ENCODE assay signal across 8 mouse cellular contexts in the genomic region with DNA sequence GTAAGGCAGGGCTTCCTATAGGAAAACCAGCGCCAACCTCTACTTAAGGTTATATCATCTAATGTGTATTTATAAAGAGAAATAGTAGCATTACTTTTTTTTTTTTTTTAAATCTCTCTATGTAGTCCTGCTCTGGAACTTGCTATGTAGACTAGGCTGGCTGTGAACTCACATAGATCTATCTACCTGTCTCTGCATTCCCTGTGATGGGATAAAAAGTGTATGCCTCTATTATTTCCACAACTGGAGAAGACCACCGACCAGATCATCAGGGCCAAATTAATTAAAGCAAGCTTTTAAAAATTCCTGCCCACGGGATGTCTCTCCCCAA. TPM values are rescaled to one million over a fixed set of nuclear protein-coding genes. Genes with fewer than 3 reads are reported as not detected.
DNase-seq lines count a peak whose midpoint lies in the region; ATAC-seq lines count a peak whose summit lies in the region.

No protein-coding gene starts in this region.

- intact Hi-C loops in left cerebral cortex, postnatal 10 days (cut with DNase I), result no loop called here

- no peaks in the 10 kb centered on the region for H3K4me1 ChIP-seq in kidney, embryonic 16.5 days (ENCODE audit: insufficient read depth, low read length)
- H3K4me1 ChIP-seq in embryonic facial prominence, embryonic 12.5 days, result no peaks in the 10 kb centered on the region
- H3K4me1 ChIP-seq in hindbrain, embryonic 16.5 days (ENCODE audit: control insufficient read depth, insufficient read depth, low read depth, low read length), result no peaks in the 10 kb centered on the region
- H3K4me1 ChIP-seq in midbrain, embryonic 15.5 days, result peaks cover 4% of the 10 kb centered on the region

- H3K27ac ChIP-seq in kidney, embryonic 16.5 days (ENCODE audit: low read length), result no peak overlapping the region
- no peak overlapping the region for H3K27ac ChIP-seq in embryonic facial prominence, embryonic 12.5 days
- H3K27ac ChIP-seq in hindbrain, embryonic 16.5 days (ENCODE audit: low read depth, low read length), result no peak overlapping the region
- no peak overlapping the region for H3K27ac ChIP-seq in midbrain, embryonic 15.5 days

- 25% methylated on average over 3 of the region's 3 CpGs for WGBS in kidney, embryonic 16.5 days
- 21% methylated on average over 3 of the region's 3 CpGs for WGBS in embryonic facial prominence, embryonic 12.5 days
- 30% methylated on average over 3 of the region's 3 CpGs for WGBS in hindbrain, embryonic 16.5 days
- WGBS in midbrain, embryonic 15.5 days, result 34% methylated on average over 3 of the region's 3 CpGs

- H3K9me3 ChIP-seq in kidney, embryonic 16.5 days (ENCODE audit: low read length), result peaks cover 9% of the 10 kb centered on the region
- peaks cover 13% of the 10 kb centered on the region for H3K9me3 ChIP-seq in embryonic facial prominence, embryonic 12.5 days
- H3K9me3 ChIP-seq in hindbrain, embryonic 16.5 days (ENCODE audit: control insufficient read depth, low read length), result peaks cover 6% of the 10 kb centered on the region
- peaks cover 7% of the 10 kb centered on the region; the same call in 1 of the 2 replicates for H3K9me3 ChIP-seq in midbrain, embryonic 15.5 days

- H3K9ac ChIP-seq in kidney, embryonic 16.5 days (replicated peaks; ENCODE audit: low read length), result no peak overlapping the region; the same call in 1 of the 2 replicates
- H3K9ac ChIP-seq in embryonic facial prominence, embryonic 12.5 days, result no peak overlapping the region
- H3K9ac ChIP-seq in hindbrain, embryonic 16.5 days (ENCODE audit: low read depth, low read length), result peak overlapping the region; percentile 68; the same call in 1 of the 2 replicates
- H3K9ac ChIP-seq in midbrain, embryonic 15.5 days, result no peak overlapping the region

- ATAC-seq in kidney, embryonic 16.5 days (ENCODE audit: low FRiP score, low TSS enrichment), result no peak
- no peak for ATAC-seq in embryonic facial prominence, embryonic 12.5 days (ENCODE audit: insufficient number of reproducible peaks, insufficient read depth, low FRiP score, low TSS enrichment)
- no peak for ATAC-seq in hindbrain, embryonic 16.5 days
- ATAC-seq in midbrain, embryonic 15.5 days (replicated peaks), result no peak

- no peaks in the 10 kb centered on the region for H3K27me3 ChIP-seq in kidney, embryonic 16.5 days (ENCODE audit: insufficient read depth, low read length)
- no peaks in the 10 kb centered on the region for H3K27me3 ChIP-seq in embryonic facial prominence, embryonic 12.5 days
- H3K27me3 ChIP-seq in hindbrain, embryonic 16.5 days (replicated peaks; ENCODE audit: control insufficient read depth, insufficient read depth, low read length), result no peaks in the 10 kb centered on the region
- no peaks in the 10 kb centered on the region for H3K27me3 ChIP-seq in midbrain, embryonic 15.5 days (replicated peaks)

- DNase-seq in kidney, postnatal 14 days, result no peak
- DNase-seq in adrenal gland, adult (ENCODE audit: inconsistent age in 2 of 2, low spot score in 1 of 2), result no peak
- no peak for DNase-seq in left cerebral cortex, postnatal 10 days (ENCODE audit: extremely low spot score in 1 of 2, low spot score in 2 of 2)
- DNase-seq in right cerebral cortex, postnatal 10 days (ENCODE audit: low spot score in 2 of 2), result no peak

- peak overlapping the region; percentile 76 for H3K4me3 ChIP-seq in kidney, embryonic 16.5 days (ENCODE audit: low read length)
- H3K4me3 ChIP-seq in embryonic facial prominence, embryonic 12.5 days, result peak overlapping the region; percentile 67
- H3K4me3 ChIP-seq in hindbrain, embryonic 16.5 days (ENCODE audit: low read length), result peak overlapping the region; percentile 56
- peak overlapping the region; percentile 61 for H3K4me3 ChIP-seq in midbrain, embryonic 15.5 days

- H3K4me2 ChIP-seq in kidney, embryonic 16.5 days (replicated peaks; ENCODE audit: low read depth, low read length), result peak overlapping the region; percentile 77
- H3K4me2 ChIP-seq in embryonic facial prominence, embryonic 12.5 days (replicated peaks), result peak overlapping the region; percentile 71
- H3K4me2 ChIP-seq in hindbrain, embryonic 16.5 days (ENCODE audit: low read length), result peak overlapping the region; percentile 62
- H3K4me2 ChIP-seq in midbrain, embryonic 15.5 days, result peak overlapping the region; percentile 78

- peaks cover 17% of the 10 kb centered on the region for H3K36me3 ChIP-seq in kidney, embryonic 16.5 days (ENCODE audit: insufficient read depth, low read length)
- H3K36me3 ChIP-seq in embryonic facial prominence, embryonic 12.5 days, result peaks cover 23% of the 10 kb centered on the region
- peaks cover 7% of the 10 kb centered on the region for H3K36me3 ChIP-seq in hindbrain, embryonic 16.5 days (ENCODE audit: control insufficient read depth, insufficient read depth, low read length)
- H3K36me3 ChIP-seq in midbrain, embryonic 15.5 days (replicated peaks), result peaks cover 12% of the 10 kb centered on the region

RNA-seq across cellular contexts. Expression of a gene that starts 0.4 kb away (rescaled TPM):
- 4.9 and 5.2 TPM in 2 replicates for polyA plus RNA-seq in kidney, embryonic 16.5 days (2015; fragmentation: Nextera tagmentation; extraction: Ambion mirVana)
- polyA plus RNA-seq in embryonic facial prominence, embryonic 12.5 days (2016; fragmentation: Nextera tagmentation; extraction: Ambion mirVana), result 7.5 and 7.6 TPM in 2 replicates
- 7.1 and 7.4 TPM in 2 replicates for polyA plus RNA-seq in hindbrain, embryonic 16.5 days (2015; fragmentation: Nextera tagmentation; extraction: Ambion mirVana)
- polyA plus RNA-seq in midbrain, embryonic 15.5 days (2015; fragmentation: Nextera tagmentation; extraction: Ambion mirVana), result 11.4 and 13.2 TPM in 2 replicates
- 1 to 10 TPM; 3.7 to 4.2 TPM for total RNA-seq in left cerebral cortex, postnatal 10 days (2021)

RNA-seq across cellular contexts. Expression of a gene that starts 34.5 kb away (rescaled TPM):
- polyA plus RNA-seq in kidney, embryonic 16.5 days (2015; fragmentation: Nextera tagmentation; extraction: Ambion mirVana), result 20.0 and 21.7 TPM in 2 replicates
- 12.4 and 12.5 TPM in 2 replicates for polyA plus RNA-seq in embryonic facial prominence, embryonic 12.5 days (2016; fragmentation: Nextera tagmentation; extraction: Ambion mirVana)
- 9.3 and 10.2 TPM in 2 replicates for polyA plus RNA-seq in hindbrain, embryonic 16.5 days (2015; fragmentation: Nextera tagmentation; extraction: Ambion mirVana)
- polyA plus RNA-seq in midbrain, embryonic 15.5 days (2015; fragmentation: Nextera tagmentation; extraction: Ambion mirVana), result 10.3 and 11.4 TPM in 2 replicates
- 10 to 100 TPM; 13.6 to 15.6 TPM for total RNA-seq in left cerebral cortex, postnatal 10 days (2021)

RNA-seq across cellular contexts. Expression of a gene that starts 47.4 kb away (rescaled TPM):
- 20.7 and 23.0 TPM in 2 replicates for polyA plus RNA-seq in kidney, embryonic 16.5 days (2015; fragmentation: Nextera tagmentation; extraction: Ambion mirVana)
- 36.4 and 37.4 TPM in 2 replicates for polyA plus RNA-seq in embryonic facial prominence, embryonic 12.5 days (2016; fragmentation: Nextera tagmentation; extraction: Ambion mirVana)
- 23.0 and 25.0 TPM in 2 replicates for polyA plus RNA-seq in hindbrain, embryonic 16.5 days (2015; fragmentation: Nextera tagmentation; extraction: Ambion mirVana)
- 32.4 and 39.2 TPM in 2 replicates for polyA plus RNA-seq in midbrain, embryonic 15.5 days (2015; fragmentation: Nextera tagmentation; extraction: Ambion mirVana)
- 10 to 100 TPM; 22.1 to 25.5 TPM for total RNA-seq in left cerebral cortex, postnatal 10 days (2021)
